Mouse (Mus musculus): Measurements from ENCODE around the gene Chst1.

DNA sequence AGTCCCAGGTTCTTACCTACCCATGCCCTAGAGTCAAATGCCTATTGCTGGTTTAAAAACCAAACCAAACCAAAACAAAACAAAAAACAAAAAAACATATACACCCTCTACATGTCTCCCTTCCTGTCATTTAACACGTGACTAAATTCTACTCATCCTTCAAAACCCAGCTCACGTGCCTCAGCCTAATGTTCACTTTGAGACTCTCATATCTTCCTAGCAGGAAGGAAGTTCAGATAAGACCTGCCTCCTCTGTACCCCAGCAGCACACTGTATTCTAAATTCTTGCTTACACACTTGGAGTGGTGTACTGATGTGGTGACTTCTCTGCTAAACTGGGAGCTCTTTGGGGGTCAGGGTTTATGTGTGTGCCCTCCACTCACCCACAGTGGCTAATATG, 49.5 kb upstream of the Chst1 start:
- no peak for TF ChIP-seq POLR2A (IDR thresholded peaks at IDR 0.05; ENCODE audit: insufficient read depth, low read depth, low read length)
- no peak for TF ChIP-seq CTCF (IDR thresholded peaks at IDR 0.05; ENCODE audit: insufficient read depth, low read depth, low read length)
